Mouse (Mus musculus): ENCODE measurements around the gene Tssk1. TPM values are rescaled to one million over a fixed set of nuclear protein-coding genes. Genes with fewer than 3 reads are reported as not detected.
A peak's percentile ranks its signal among the peaks of the same experiment; 100 is the strongest.

Tssk1 gene
- polyA plus RNA-seq, 1 experiment from 2014 or later = not detected

DNA sequence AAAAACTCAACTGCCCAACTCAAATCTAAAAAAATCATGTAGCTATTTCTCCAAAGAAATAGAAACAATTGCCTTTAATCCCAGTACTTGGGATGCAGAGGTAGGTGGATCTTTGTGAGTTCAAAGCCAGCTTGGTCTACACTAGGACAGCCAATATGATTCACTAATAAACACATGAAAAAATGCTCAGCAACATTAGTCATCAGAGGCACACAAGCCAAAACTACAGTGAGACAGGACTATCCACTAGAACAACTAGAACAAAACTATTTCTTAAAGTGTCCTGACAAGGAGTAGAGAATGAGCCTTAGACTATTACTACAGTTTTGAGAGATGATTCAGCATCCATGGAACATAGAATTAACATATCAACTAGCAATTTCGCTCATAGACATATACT is 17.9 kb upstream of the Tssk1 start:
- DNase-seq (ENCODE audit: extremely low spot score, low spot score) = no peak
- WGBS = 98% methylated on average over 1 of the region's 1 CpGs
- Histone ChIP-seq H3K4me3 (no peak overlapping the region), H3K27ac (no peak overlapping the region), H3K9me3 (no peaks in the 10 kb centered on the region; the same call in 1 of the 2 replicates), H3K4me1 (no peaks in the 10 kb centered on the region), H3K27me3 (ENCODE audit: poor library complexity, severe bottlenecking) (no peaks in the 10 kb centered on the region), H3K36me3 (replicated peaks) (peaks cover 71% of the 10 kb centered on the region)

DNA sequence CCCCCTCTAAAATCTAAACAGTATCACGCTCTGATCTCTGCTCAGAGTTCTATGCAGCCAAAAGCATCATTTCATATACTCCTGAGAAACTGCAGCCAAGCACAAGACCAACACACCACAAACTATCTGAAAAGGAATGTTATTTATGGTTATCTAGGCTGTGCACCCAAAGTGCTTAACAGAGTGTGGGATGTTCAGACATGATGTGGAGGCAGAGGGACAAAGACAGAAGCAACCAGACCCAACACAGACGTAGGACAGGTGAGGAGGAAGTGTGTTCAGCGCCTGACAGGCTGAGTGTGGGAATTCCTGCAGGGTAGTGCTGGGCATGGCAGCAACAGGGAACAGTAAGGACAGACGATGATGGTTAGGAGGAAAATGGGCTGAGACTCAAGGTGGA is 14.5 kb upstream of the Tssk1 start:
- 95% methylated on average over 4 of the region's 4 CpGs for WGBS
- H3K9me3 ChIP-seq = no peaks in the 10 kb centered on the region; the same call in 1 of the 2 replicates
- no peaks in the 10 kb centered on the region for H3K4me1 ChIP-seq
- peaks cover 74% of the 10 kb centered on the region for H3K36me3 ChIP-seq (replicated peaks)
- no peak overlapping the region for H3K4me3 ChIP-seq
- H3K27ac ChIP-seq = no peak overlapping the region
- no peak for DNase-seq (ENCODE audit: extremely low spot score, low spot score)
- no peaks in the 10 kb centered on the region for H3K27me3 ChIP-seq (ENCODE audit: poor library complexity, severe bottlenecking)

DNA sequence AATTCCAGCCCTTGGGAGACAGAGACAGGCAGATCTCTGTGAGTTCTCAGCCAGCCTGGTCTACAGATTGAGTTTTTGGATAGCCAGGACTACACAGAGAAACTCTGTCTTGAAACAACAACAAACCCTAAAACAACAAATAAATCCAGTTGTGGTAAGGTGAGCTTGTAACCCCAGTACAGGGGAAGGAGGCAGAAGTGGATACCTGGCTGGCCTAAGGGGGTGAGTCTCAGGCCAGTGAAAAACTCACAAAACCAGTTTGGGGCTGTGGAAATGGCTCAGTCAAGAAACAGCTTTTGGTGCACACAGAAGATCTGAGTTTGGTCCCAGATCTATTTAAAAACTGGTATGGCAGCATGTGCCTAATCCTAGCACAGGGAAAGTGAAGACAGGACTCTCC is 11.8 kb upstream of the Tssk1 start:
- DNase-seq (ENCODE audit: extremely low spot score, low spot score) = no peak
- Histone ChIP-seq H3K9me3 (no peaks in the 10 kb centered on the region; the same call in 1 of the 2 replicates), H3K36me3 (replicated peaks) (peaks cover 87% of the 10 kb centered on the region), H3K4me3 (no peak overlapping the region), H3K27me3 (ENCODE audit: poor library complexity, severe bottlenecking) (no peaks in the 10 kb centered on the region), H3K27ac (no peak overlapping the region), H3K4me1 (no peaks in the 10 kb centered on the region)

DNA sequence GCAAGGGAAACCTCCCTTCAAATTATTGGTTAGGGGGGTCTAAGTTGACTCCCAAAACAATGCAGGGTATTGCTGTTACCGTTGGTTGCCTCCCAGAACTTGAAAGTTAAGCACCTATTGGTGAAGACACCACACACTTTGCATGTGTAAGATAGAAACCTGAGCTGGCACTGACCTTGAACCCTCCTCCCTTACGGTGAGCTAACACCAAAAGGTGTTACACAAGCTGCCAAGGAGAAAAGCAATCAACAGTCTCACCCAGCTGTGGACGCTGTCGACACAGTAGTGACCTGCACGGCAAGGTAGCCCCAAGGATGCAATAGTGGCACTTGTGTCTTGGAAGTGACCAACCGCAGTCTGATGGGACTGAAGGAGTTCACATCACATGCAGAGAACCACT is 9.9 kb upstream of the Tssk1 start:
- no peak for DNase-seq (ENCODE audit: extremely low spot score, low spot score)
- peaks cover 68% of the 10 kb centered on the region for H3K36me3 ChIP-seq (replicated peaks)
- WGBS = 91% methylated on average over 6 of the region's 6 CpGs

DNA sequence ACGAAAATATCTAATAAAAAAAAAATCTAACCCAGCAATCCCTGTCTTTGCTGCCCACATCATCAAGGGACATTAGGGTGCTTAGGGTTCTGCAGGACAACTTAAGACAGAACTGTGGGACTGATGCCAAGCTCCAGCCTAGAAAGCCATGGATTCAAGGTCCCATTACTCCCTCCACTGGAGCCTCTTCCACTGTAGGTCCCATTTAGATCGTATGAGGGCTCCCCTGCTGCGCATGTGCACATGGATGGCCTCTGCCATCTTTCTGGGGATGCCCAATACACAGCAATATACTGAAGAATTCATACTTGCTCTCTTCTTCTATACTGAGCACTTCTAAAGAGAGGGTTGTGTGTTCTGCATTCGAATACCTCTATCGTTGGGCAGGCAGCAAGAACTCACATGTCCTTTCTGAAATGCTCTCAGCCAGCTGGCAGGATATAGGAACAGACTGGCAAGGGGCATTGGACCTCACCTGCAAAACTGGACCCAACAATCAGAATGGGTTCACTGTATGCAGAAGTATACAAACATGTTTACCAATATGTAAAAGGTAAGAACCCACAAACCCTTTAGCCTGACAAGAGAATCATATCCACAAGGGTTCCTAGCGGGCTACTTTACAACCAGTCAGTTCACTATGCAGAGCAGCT is 4.2 kb upstream of the Tssk1 start:
- peak overlapping the region; percentile 98 for H3K4me3 ChIP-seq
- no peaks in the 10 kb centered on the region for H3K27me3 ChIP-seq (ENCODE audit: poor library complexity, severe bottlenecking)
- H3K9me3 ChIP-seq = no peaks in the 10 kb centered on the region
- 92% methylated on average over 6 of the region's 6 CpGs for WGBS
- H3K4me1 ChIP-seq = peaks cover 27% of the 10 kb centered on the region
- peak overlapping the region; percentile 99; the same call in 1 of the 2 replicates for H3K27ac ChIP-seq
- no peak for DNase-seq (ENCODE audit: extremely low spot score, low spot score)
- H3K36me3 ChIP-seq (replicated peaks) = peaks cover 29% of the 10 kb centered on the region

More for the DNA sequence above, 9.9 kb upstream of the Tssk1 start:
- no peaks in the 10 kb centered on the region for H3K27me3 ChIP-seq (ENCODE audit: poor library complexity, severe bottlenecking)
- no peaks in the 10 kb centered on the region; the same call in 1 of the 2 replicates for H3K9me3 ChIP-seq
- no peak overlapping the region for H3K27ac ChIP-seq
- H3K4me3 ChIP-seq = no peak overlapping the region
- H3K4me1 ChIP-seq = no peaks in the 10 kb centered on the region

DNA sequence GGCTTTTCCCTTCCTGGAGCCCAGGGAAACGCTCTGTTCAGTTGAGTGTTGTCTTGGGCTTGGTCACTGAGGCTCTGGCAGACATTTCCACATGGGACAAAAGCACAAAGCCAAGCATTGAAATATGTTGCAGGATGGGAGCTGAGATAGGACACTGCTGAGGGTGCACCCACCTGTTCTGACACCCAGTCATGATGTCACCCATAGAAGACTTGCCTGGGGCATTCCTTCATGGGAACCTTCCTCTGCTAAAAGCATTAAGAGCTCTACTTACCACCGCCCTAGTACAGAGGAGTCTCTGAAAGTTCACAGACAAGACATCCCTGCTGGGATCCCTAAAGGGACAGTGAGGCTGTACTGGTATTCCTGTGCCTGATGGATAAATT is 3.7 kb upstream of the Tssk1 start:
- 65% methylated on average over 2 of the region's 2 CpGs for WGBS
- Histone ChIP-seq H3K27me3 (ENCODE audit: poor library complexity, severe bottlenecking) (no peaks in the 10 kb centered on the region), H3K4me3 (peak overlapping the region; percentile 98)

DNA sequence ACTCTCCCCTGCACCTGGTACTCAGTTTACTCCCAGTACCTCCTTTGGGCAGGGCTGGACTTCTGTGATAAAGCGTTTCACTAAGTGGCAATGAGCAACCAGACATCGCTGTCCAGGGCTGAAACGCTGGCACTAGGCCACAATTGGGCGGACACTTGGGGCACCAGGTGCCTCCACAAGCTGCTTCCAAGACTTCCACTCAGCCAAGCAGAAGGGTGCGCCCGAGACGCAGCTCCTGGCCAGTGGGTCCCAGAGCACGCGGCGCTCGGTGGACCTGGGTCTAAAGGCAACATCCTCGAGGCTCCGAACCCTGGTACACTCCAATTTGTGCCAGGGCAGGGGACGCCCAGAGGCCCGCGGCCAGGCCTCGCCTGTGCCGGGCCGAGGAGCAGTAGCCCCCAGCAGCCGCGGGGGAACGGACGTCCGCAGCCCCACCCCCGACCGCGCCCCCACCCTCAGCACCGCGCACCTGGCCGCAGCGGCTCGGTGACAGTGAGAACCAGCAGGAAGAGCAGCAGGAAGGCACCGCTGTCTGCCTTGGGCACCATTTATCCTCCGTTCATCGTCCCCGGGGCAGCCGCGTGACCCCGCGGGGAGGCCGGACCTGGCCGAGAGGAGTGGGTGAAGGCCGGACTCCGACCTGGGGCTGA is 3.0 kb upstream of the Tssk1 start:
- Histone ChIP-seq H3K4me3 (peak overlapping the region; percentile 98), H3K4me1 (peaks cover 27% of the 10 kb centered on the region), H3K9me3 (no peaks in the 10 kb centered on the region), H3K36me3 (replicated peaks) (peaks cover 16% of the 10 kb centered on the region), H3K27me3 (ENCODE audit: poor library complexity, severe bottlenecking) (no peaks in the 10 kb centered on the region), H3K27ac (peak overlapping the region; percentile 99)
- peak; percentile 48 for DNase-seq (ENCODE audit: extremely low spot score, low spot score)
- WGBS = under 1% methylated on average over 44 of the region's 44 CpGs

More for the DNA sequence above, 3.7 kb upstream of the Tssk1 start:
- peaks cover 27% of the 10 kb centered on the region for H3K4me1 ChIP-seq
- peaks cover 24% of the 10 kb centered on the region for H3K36me3 ChIP-seq (replicated peaks)
- DNase-seq (ENCODE audit: extremely low spot score, low spot score) = no peak
- H3K9me3 ChIP-seq = no peaks in the 10 kb centered on the region
- H3K27ac ChIP-seq = peak overlapping the region; percentile 99

DNA sequence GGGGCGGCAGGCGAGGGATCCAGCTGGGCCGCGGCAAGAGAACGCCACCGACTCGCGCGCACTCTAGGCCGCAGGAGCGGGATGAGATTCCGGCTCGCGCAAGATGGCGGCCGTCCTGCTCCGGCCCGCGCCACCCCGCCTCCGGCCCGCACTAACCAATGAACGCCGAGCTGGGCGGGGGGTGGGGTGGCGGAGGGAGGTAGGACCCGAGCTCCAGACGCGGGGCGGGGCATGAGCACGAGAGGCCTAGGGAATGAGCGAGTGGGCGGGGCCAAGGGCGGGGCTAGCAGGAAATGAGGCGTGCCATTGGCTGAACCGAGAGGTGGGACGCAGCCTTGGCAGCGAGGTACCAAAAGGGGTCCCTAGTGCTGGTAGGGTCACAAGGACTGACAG is 2.5 kb upstream of the Tssk1 start, which contains the start of gene Gm20518:
Gm20518 (minus strand) TSS at position 105 of the 393 bp plus-strand sequence.
- Histone ChIP-seq H3K4me3 (peak within 1 kb of the TSS; percentile 98), H3K27ac (peak within 1 kb of the TSS; percentile 99), H3K36me3 (replicated peaks) (peaks cover 13% of the 10 kb centered on the region; the same call in 1 of the 2 replicates), H3K27me3 (ENCODE audit: poor library complexity, severe bottlenecking) (no peaks in the 10 kb centered on the region), H3K9me3 (no peaks in the 10 kb centered on the region), H3K4me1 (peaks cover 27% of the 10 kb centered on the region)
- under 1% methylated on average over 38 of the region's 38 CpGs for WGBS
- peak; percentile 100 for DNase-seq (ENCODE audit: extremely low spot score, low spot score)

DNA sequence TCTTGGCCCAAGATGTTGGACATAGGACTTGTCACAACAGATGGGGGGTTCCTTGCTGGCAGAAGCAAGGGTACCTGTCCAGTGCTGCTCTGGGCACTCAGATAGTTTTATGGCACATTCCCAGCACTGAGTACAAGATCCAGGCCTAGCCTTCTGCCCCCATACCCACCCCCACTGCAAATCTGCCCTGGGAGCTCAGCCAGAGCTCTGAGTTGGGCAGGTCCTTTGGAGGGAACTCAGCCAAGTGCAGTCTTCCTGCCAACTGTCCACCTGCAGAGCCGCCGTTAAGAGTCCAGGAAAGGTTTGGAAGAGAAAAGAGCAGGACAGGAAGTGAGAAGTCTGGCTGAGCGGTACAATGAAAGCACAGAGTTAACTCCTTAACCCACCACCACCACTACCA is 1.4 kb upstream of the Tssk1 start:
- H3K4me3 ChIP-seq = no peak overlapping the region
- peaks cover 27% of the 10 kb centered on the region for H3K4me1 ChIP-seq
- WGBS = 83% methylated on average over 3 of the region's 3 CpGs
- no peaks in the 10 kb centered on the region for H3K9me3 ChIP-seq
- H3K36me3 ChIP-seq (replicated peaks) = peaks cover 9% of the 10 kb centered on the region; the same call in 1 of the 2 replicates
- no peak overlapping the region for H3K27ac ChIP-seq
- no peak for DNase-seq (ENCODE audit: extremely low spot score, low spot score)
- no peaks in the 10 kb centered on the region for H3K27me3 ChIP-seq (ENCODE audit: poor library complexity, severe bottlenecking)

DNA sequence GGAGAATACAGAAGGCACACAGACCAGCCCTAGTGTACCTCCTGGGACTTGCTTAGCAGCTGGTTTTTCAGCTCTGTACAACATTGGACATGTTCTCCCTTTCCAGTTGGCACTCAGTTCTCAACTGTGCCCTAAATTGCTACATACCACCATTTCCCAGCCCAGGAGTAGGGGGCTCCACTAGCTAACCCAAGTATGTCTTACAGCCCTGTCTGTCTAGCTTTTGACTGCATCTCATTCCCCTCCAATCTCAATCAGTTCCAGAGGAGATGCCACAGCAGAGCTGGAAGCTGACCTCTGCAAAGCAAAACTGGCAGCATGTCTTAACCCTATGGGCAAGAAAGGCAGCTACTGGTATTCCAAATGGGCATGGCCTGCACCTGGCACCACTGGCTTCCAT is 2.1 kb downstream of the Tssk1 start:
- no peak for DNase-seq (ENCODE audit: extremely low spot score, low spot score)
- H3K27me3 ChIP-seq (ENCODE audit: poor library complexity, severe bottlenecking) = no peaks in the 10 kb centered on the region
- H3K4me1 ChIP-seq = peaks cover 10% of the 10 kb centered on the region
- H3K9me3 ChIP-seq = no peaks in the 10 kb centered on the region
- no peak overlapping the region for H3K27ac ChIP-seq
- peaks cover 32% of the 10 kb centered on the region for H3K36me3 ChIP-seq (replicated peaks)
- H3K4me3 ChIP-seq = no peak overlapping the region

DNA sequence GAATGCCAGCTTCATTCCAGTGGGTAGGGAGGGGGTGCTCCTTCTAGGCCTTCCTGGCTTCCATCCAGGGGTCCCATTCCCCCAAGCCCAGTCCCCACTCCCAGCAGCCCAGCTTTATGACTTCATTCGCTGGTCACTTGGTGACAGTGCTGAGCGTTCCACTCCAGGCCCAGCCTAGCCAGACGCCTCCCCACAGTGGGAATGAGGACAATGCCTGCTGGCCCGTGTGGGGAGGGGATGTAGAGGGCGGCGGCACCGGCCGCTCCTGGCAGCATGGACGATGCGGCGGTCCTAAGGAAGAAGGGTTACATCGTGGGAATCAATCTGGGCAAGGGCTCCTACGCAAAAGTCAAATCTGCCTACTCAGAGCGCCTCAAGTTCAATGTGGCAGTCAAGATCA is 4.4 kb downstream of the Tssk1 start, which contains the start of the genes Dgcr2 and Tssk2:
Dgcr2 (minus strand) TSS at position 101 of the 400 bp plus-strand sequence.
Tssk2 (plus strand) TSS at position 176 of the 400 bp plus-strand sequence.
- Histone ChIP-seq H3K36me3 (replicated peaks) (peaks cover 56% of the 10 kb centered on the region), H3K4me3 (no peak within 1 kb of the TSS), H3K27me3 (ENCODE audit: poor library complexity, severe bottlenecking) (no peaks in the 10 kb centered on the region), H3K4me1 (no peaks in the 10 kb centered on the region), H3K9me3 (no peaks in the 10 kb centered on the region), H3K27ac (no peak within 1 kb of the TSS)
- no peak for DNase-seq (ENCODE audit: extremely low spot score, low spot score)
- 92% methylated on average over 14 of the region's 14 CpGs for WGBS

DNA sequence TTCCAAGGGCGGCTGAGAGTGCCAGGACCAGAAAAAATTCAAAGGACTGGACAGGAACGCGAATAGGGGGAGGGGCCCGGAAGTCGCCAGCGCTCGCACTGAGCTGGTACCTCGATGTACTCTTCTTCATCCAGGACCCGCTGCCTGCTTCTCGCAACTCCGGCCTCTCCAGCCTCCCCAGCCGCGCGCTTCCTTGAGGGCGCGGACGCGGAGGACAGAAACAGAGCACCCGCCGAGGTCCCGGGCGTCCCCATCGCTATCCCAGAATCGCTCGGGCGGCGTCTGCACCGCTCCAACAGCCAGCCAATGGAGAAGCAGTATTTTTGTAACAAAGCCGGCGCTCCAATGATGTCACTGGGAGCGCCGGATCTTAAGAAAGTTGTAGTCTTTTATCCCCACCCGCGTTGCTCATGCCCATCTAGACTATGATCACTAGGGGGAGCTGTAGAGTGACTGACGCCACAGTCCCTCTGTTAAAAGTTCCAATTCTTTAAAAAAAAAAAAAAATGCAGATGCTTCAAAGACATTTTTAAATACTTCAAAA is 17.1 kb downstream of the Tssk1 start, which contains the start of gene Ess2:
Ess2 (minus strand) TSS at position 297 of the 544 bp plus-strand sequence.
- peak; percentile 90 for DNase-seq (ENCODE audit: extremely low spot score, low spot score)
- under 1% methylated on average over 35 of the region's 35 CpGs for WGBS
- H3K9me3 ChIP-seq = no peaks in the 10 kb centered on the region
- H3K4me3 ChIP-seq = peak within 1 kb of the TSS; percentile 82
- H3K4me1 ChIP-seq = peaks cover 22% of the 10 kb centered on the region
- H3K36me3 ChIP-seq (replicated peaks) = peaks cover 37% of the 10 kb centered on the region
- peaks cover 47% of the 10 kb centered on the region for H3K27me3 ChIP-seq (ENCODE audit: poor library complexity, severe bottlenecking)
- H3K27ac ChIP-seq = peak within 1 kb of the TSS; percentile 94
